Mouse (Mus musculus): Measurements from ENCODE around the gene Cdc25a. TPM values are rescaled to one million over a fixed set of nuclear protein-coding genes. Genes with fewer than 3 reads are reported as not detected.

The Cdc25a gene
- total RNA-seq, 1 experiment from 2014 or later: 11.5 TPM

GRCm38 (mm10) chr9:109892651-109893250 lies 17.4 kb downstream of the Cdc25a start:
- DNase-seq: peak; percentile 81

- peak; percentile 70 for DNase-seq
Measured at GRCm38 (mm10) chr9:109894413-109895090, 19.2 kb downstream of the Cdc25a start.

GRCm38 (mm10) chr9:109895593-109895992 lies 20.2 kb downstream of the Cdc25a start:
- DNase-seq: no peak

GRCm38 (mm10) chr9:109896253-109897150 lies 21.1 kb downstream of the Cdc25a start:
- DNase-seq: no peak

GRCm38 (mm10) chr9:109898027-109898426 lies 22.6 kb downstream of the Cdc25a start:
- no peak for DNase-seq

- no peak for DNase-seq
Measured at GRCm38 (mm10) chr9:109899361-109899760, 24.0 kb downstream of the Cdc25a start.

- no peak for DNase-seq
Measured at GRCm38 (mm10) chr9:109899774-109900173, 24.4 kb downstream of the Cdc25a start.

- no peak for DNase-seq
Measured at GRCm38 (mm10) chr9:109900604-109901003, 25.2 kb downstream of the Cdc25a start.

GRCm38 (mm10) chr9:109902246-109902645 lies 26.9 kb downstream of the Cdc25a start:
- DNase-seq: no peak

- DNase-seq: no peak
Measured at GRCm38 (mm10) chr9:109902740-109903139, 27.4 kb downstream of the Cdc25a start.

- peak; percentile 40 for DNase-seq
Measured at GRCm38 (mm10) chr9:109907300-109907699, 31.9 kb downstream of the Cdc25a start.

GRCm38 (mm10) chr9:109907774-109908465 lies 32.5 kb downstream of the Cdc25a start:
- no peak for DNase-seq

GRCm38 (mm10) chr9:109909102-109909501 lies 33.7 kb downstream of the Cdc25a start:
- DNase-seq: no peak

GRCm38 (mm10) chr9:109909926-109910325 lies 34.5 kb downstream of the Cdc25a start:
- DNase-seq: no peak

- DNase-seq: peak; percentile 39
Measured at GRCm38 (mm10) chr9:109911779-109912178, 36.4 kb downstream of the Cdc25a start.

GRCm38 (mm10) chr9:109914269-109914926 lies 39.0 kb downstream of the Cdc25a start:
- DNase-seq: no peak

GRCm38 (mm10) chr9:109917931-109918330 lies 42.6 kb downstream of the Cdc25a start:
- DNase-seq: peak; percentile 65

GRCm38 (mm10) chr9:109929131-109929530 lies 53.8 kb downstream of the Cdc25a start:
- no peak for DNase-seq

- no peak for DNase-seq
Measured at GRCm38 (mm10) chr9:109930063-109930462, 54.7 kb downstream of the Cdc25a start.

GRCm38 (mm10) chr9:109930752-109931151 lies 55.4 kb downstream of the Cdc25a start:
- DNase-seq: no peak

- DNase-seq: peak; percentile 97
Measured at GRCm38 (mm10) chr9:109931257-109932171, 56.1 kb downstream of the Cdc25a start, which contains the start of gene Map4. Map4 (plus strand) TSS chr9:109931460.
